Mouse (Mus musculus): ENCODE data around the gene Arx. TPM values are rescaled to one million over a fixed set of nuclear protein-coding genes. Genes with fewer than 3 reads are reported as not detected.

Gene Arx
- polyA plus RNA-seq (2017; shearing (Covaris generic)) = not detected

GRCm38 (mm10) chrX:93286291-93286893, at the start of gene Arx:
TSS of gene Arx (plus strand) at chrX:93286445.

Measured in inflammation-experienced regulatory T-cells, adult 16 weeks (primary cell).